Mouse (Mus musculus) intestine, postnatal 0 days (tissue): ENCODE results near the gene Zfp804a. TPM values are rescaled to one million over a fixed set of nuclear protein-coding genes. Genes with fewer than 3 reads are reported as not detected.

ENCODE experiments used
- ATAC-seq: fragments of 200-750 bp; cut with Nextera tagmentation; 2 replicates; pipeline ENCODE4 v1.8.0; 2017; ENCODE audit warnings: mild to moderate bottlenecking, moderate TSS enrichment, moderate library complexity
- H3K27ac ChIP-seq: fragments of 300-500 bp; sonication (generic); 2 replicates; pipeline ENCODE4 v1.5.1; 2014; ENCODE audit warnings: mild to moderate bottlenecking, low read depth, low read length, moderate library complexity
- H3K27me3 ChIP-seq: fragments of 300-500 bp; sonication (generic); replicated peaks from 2 replicates; pipeline ENCODE4 v1.6.1; 2014; ENCODE audit warnings: low read length, mixed read lengths; ENCODE audit not compliant: control insufficient read depth, insufficient read depth
- H3K36me3 ChIP-seq: fragments of 300-500 bp; sonication (generic); 2 replicates; pipeline ENCODE4 v1.6.1; 2014; ENCODE audit warnings: mild to moderate bottlenecking, moderate library complexity; ENCODE audit not compliant: control insufficient read depth, insufficient read depth
- H3K4me1 ChIP-seq: fragments of 300-500 bp; sonication (generic); replicated peaks from 2 replicates; pipeline ENCODE4 v1.6.1; 2014; ENCODE audit warnings: antibody characterized with exemption, low read length, mixed read lengths; ENCODE audit not compliant: control insufficient read depth, insufficient read depth
- H3K4me2 ChIP-seq: fragments of 300-500 bp; sonication (generic); replicated peaks from 2 replicates; pipeline ENCODE4 v1.6.1; 2014; ENCODE audit warnings: low read depth, mild to moderate bottlenecking, moderate library complexity
- H3K4me3 ChIP-seq: fragments of 300-500 bp; sonication (generic); 2 replicates; pipeline ENCODE4 v1.5.1; 2014; ENCODE audit warnings: low read depth, low read length
- H3K9ac ChIP-seq: fragments of 300-500 bp; sonication (generic); 2 replicates; pipeline ENCODE4 v1.6.1; 2014; ENCODE audit warnings: mild to moderate bottlenecking, low read depth, low read length
- H3K9me3 ChIP-seq: fragments of 300-500 bp; sonication (generic); 2 replicates; pipeline ENCODE4 v1.6.1; 2016; ENCODE audit warnings: mixed run types; ENCODE audit not compliant: control insufficient read depth
- CTCF ChIP-seq: sonication (generic); IDR thresholded peaks from 2 replicates; pipeline ENCODE4 v1.5.1; 2016; ENCODE audit warnings: low read depth, mild to moderate bottlenecking, control low read depth, antibody characterized with exemption, moderate library complexity
- WGBS: fragments of 180-500 bp; shearing (Covaris S2); extraction: QIAGEN DNeasy Blood & Tissue Kit; methylation state at CpG from one replicate; pipeline ENCODE4 v1.1.7; 2014; 5-methylcytosine and 5-hydroxymethylcytosine counted together
- polyA plus RNA-seq: library from polyadenylated mRNA; unstranded; fragments of >200 nt; fragmentation: Nextera tagmentation; extraction: Ambion mirVana; gene quantifications from 2 replicates; pipeline ENCODE4 v1.2.1, GENCODE M21; 2015

Gene Zfp804a
- polyA plus RNA-seq = 1.4 and 1.6 TPM in 2 replicates

DNA sequence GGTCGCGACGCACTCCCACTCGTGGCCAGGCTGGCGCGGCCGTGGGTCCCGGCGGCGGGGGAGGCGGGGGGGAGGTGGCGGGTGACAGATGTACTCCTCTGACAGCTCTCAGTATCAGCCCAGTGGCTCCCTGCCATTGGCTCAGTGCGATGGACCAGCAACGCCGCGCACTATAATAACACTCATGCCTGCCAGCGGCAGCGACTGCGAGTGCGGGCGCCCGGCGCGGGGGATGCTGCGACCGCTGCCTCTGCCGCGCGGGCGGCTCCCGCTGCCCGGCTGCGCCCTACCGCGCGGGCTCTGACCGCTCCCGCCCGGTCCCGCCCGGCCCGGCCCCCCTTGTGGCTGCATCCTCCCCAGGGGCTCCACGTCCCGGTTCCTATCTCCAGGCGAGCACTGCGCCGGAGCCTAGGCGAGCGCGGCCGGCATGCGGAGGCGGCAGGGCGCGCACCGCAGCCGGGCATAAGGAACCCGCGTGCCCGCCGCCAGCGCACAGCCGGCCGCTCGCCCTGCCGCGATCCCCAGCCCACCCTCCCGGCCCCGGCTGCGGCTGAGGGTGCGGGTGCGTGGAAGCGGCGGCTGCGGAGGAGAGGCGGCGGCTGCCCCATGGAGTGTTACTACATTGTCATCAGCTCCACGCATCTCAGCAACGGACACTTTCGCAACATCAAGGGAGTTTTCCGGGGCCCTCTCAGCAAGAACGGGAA lies at the start of gene Zfp804a:
Gene Zfp804a (plus strand): TSS at position 38 of the 707 bp plus-strand sequence.
- no peaks in the 10 kb centered on the region for H3K36me3 ChIP-seq
- H3K9me3 ChIP-seq = no peaks in the 10 kb centered on the region
- no peak for TF ChIP-seq CTCF
- H3K9ac ChIP-seq = peak within 1 kb of the TSS; percentile 34; the same call in 1 of the 2 replicates
- H3K27me3 ChIP-seq = peaks cover 36% of the 10 kb centered on the region
- no peaks in the 10 kb centered on the region for H3K4me1 ChIP-seq
- peak within 1 kb of the TSS; percentile 49 for H3K4me3 ChIP-seq
- under 1% methylated on average over 69 of the region's 82 CpGs for WGBS
- no peak for ATAC-seq
- H3K4me2 ChIP-seq = peak within 1 kb of the TSS; percentile 85
- no peak within 1 kb of the TSS for H3K27ac ChIP-seq

DNA sequence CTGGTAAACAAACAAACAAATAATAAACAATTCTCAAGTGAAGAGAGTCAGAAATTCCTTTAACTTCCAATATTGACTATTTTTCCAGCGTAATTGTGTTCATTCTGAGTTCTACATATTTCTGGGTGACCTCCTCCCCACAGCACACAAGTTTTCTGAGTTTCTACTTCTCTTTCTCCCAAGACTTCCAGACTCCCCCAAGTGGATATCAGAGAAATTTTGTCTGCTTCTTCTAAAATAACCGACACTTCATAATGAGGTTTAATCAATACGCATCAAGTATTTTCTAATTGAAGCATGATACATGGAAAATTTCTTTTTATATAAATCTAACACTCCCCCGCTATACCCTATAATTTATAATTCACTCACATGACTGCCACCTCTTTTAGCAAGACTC lies 1.4 kb upstream of the Zfp804a start:
- no peaks in the 10 kb centered on the region for H3K9me3 ChIP-seq
- no peaks in the 10 kb centered on the region for H3K4me1 ChIP-seq
- no peak overlapping the region for H3K4me2 ChIP-seq
- no peak overlapping the region for H3K9ac ChIP-seq
- no peak overlapping the region for H3K27ac ChIP-seq
- no peak overlapping the region for H3K4me3 ChIP-seq
- no peak for TF ChIP-seq CTCF
- ATAC-seq = no peak
- peaks cover 36% of the 10 kb centered on the region for H3K27me3 ChIP-seq
- no peaks in the 10 kb centered on the region for H3K36me3 ChIP-seq
- WGBS = 75% methylated on average over 4 of the region's 4 CpGs

DNA sequence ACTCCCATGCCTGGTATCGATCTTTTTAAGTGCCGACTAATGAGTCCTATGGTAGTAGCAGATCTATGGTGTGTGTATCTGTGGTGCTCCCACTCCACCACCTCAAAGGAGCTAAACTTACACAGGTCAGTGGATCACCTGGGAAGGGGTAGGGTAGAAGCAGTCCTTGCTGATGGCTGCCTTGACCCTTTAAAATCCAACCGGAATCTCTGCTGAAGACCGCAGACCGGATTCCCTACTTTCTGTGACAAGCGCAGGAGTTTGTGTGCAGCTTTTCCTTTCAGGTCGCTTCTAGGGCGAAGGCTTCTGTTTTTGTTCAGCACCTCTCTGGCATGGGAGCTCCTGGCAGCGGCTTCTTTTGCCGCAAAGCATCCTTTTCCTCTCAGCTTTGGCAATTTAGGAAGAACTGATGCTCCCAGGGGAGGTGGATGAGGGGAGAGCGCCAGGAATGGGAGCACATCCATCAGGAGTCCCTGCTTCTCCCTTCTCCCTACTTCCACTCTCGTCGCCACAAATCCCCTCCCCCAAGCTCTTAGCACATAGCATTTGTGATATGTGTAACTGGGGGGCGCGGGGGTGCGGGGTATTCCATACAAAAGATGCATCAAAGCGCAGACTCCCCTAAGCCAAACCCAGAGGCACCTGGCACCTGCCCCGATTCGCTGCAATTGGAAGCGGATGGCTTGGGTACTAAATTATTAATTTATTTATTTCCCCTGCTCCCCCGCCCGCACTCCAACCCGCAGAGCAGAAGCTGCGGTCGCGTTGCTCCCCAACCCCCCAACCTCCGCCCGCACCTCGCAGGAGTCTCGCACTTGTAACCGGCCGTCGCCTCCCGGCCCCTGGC lies 461 bp upstream of the Zfp804a start:
- H3K27ac ChIP-seq = no peak overlapping the region
- no peak overlapping the region for H3K9ac ChIP-seq
- H3K4me3 ChIP-seq = peak overlapping the region; percentile 49
- no peak for TF ChIP-seq CTCF
- H3K9me3 ChIP-seq = no peaks in the 10 kb centered on the region
- ATAC-seq = no peak
- H3K36me3 ChIP-seq = no peaks in the 10 kb centered on the region
- 4% methylated on average over 34 of the region's 34 CpGs for WGBS
- H3K4me2 ChIP-seq = peak overlapping the region; percentile 85
- H3K4me1 ChIP-seq = no peaks in the 10 kb centered on the region
- peaks cover 36% of the 10 kb centered on the region for H3K27me3 ChIP-seq

DNA sequence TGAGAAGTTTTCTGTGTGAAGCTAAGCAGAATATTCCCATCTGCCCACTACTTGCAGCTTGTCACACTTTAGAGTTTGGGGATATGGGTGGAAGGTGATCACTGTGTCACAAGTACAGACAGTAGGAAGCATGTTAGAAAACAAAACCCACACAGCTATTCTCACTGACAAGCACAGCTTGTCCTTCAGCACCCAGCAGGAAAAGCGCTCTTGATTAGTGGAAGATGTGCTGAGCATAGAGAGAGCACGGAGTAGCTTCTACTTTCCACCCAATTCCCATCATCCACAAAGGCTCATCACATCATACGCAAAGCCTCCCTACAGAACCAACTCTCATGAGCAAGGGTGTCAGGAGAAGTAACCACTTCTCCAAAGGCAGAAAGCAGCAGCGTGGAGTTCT lies 1.4 kb downstream of the Zfp804a start:
- TF ChIP-seq CTCF = no peak
- no peaks in the 10 kb centered on the region for H3K36me3 ChIP-seq
- H3K4me1 ChIP-seq = no peaks in the 10 kb centered on the region
- no peak overlapping the region for H3K4me2 ChIP-seq
- H3K9ac ChIP-seq = no peak overlapping the region
- ATAC-seq = no peak
- peaks cover 36% of the 10 kb centered on the region for H3K27me3 ChIP-seq
- no peak overlapping the region for H3K27ac ChIP-seq
- no peak overlapping the region for H3K4me3 ChIP-seq
- H3K9me3 ChIP-seq = no peaks in the 10 kb centered on the region
- 74% methylated on average over 4 of the region's 4 CpGs for WGBS

DNA sequence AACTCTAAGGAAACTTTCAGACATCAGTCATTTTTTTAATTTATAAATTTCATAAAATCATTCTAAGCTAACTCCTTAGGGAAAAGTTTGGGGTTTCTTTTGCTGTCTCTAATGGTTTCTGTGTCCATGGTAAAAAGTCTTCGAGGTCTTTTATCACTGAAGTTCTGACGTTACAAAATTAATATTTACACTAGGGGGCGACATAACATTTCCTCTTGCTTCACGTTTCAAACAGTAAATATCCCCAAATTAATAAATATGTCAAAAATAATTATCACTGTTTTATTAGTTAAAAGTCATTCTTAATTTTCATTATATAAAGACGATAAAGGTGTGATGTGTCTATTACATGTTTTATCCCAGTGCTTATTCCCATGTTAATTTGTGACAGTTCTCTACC lies 11.6 kb downstream of the Zfp804a start:
- no peak overlapping the region for H3K4me3 ChIP-seq
- H3K27me3 ChIP-seq = no peaks in the 10 kb centered on the region
- no peak for ATAC-seq
- H3K36me3 ChIP-seq = no peaks in the 10 kb centered on the region
- no peaks in the 10 kb centered on the region for H3K9me3 ChIP-seq
- H3K4me2 ChIP-seq = no peak overlapping the region
- 27% methylated on average over 5 of the region's 5 CpGs for WGBS
- TF ChIP-seq CTCF = peak; percentile 54
- H3K9ac ChIP-seq = no peak overlapping the region
- H3K27ac ChIP-seq = no peak overlapping the region
- no peaks in the 10 kb centered on the region for H3K4me1 ChIP-seq

DNA sequence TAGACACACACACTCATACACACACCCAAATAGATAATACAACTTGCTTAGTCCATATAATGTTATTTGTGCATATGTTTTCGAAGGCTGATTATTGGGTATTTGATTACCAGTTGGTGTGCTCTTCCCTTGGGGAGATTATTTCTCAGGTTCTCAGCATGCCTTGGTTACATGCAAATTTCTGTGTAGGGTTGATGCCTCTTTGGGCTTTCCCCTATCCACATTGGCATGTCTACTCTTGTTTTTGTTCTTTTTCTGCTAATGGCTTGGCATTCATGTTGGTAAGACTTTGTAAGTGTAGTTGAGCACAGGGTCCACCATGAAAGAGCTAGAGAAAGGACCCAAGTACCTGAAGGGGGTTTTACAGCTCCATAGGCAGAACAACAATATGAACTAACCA lies 14.9 kb downstream of the Zfp804a start:
- no peaks in the 10 kb centered on the region for H3K36me3 ChIP-seq
- 88% methylated on average over 1 of the region's 1 CpGs for WGBS

More for the DNA sequence above, 14.9 kb downstream of the Zfp804a start:
- Histone ChIP-seq H3K4me1 (no peaks in the 10 kb centered on the region), H3K27ac (no peak overlapping the region), H3K4me2 (no peak overlapping the region), H3K9ac (no peak overlapping the region), H3K9me3 (no peaks in the 10 kb centered on the region), H3K27me3 (no peaks in the 10 kb centered on the region), H3K4me3 (no peak overlapping the region)
- no peak for ATAC-seq
- TF ChIP-seq CTCF = no peak
